Mouse (Mus musculus) neutrophil, adult 5-6 weeks (primary cell): Measurements from ENCODE around the gene 4921504E06Rik. TPM values are rescaled to one million over a fixed set of nuclear protein-coding genes. Genes with fewer than 3 reads are reported as not detected.

Source experiments
- ATAC-seq: fragments of 151-379, 151-347 bp; 2 replicates; pipeline ENCODE4 v1.8.0; 2017; ENCODE audit warnings: mild to moderate bottlenecking, moderate TSS enrichment; ENCODE audit not compliant: insufficient number of reproducible peaks, poor library complexity, low FRiP score, severe bottlenecking; ENCODE audit errors: extremely low read depth
- total RNA-seq: library from RNA; stranded (forward); fragments of 200-1000 nt; gene quantifications from 2 replicates; pipeline ENCODE4 v1.2.3, GENCODE M21; 2017

The 4921504E06Rik gene
- total RNA-seq = not detected in 2 replicates

DNA sequence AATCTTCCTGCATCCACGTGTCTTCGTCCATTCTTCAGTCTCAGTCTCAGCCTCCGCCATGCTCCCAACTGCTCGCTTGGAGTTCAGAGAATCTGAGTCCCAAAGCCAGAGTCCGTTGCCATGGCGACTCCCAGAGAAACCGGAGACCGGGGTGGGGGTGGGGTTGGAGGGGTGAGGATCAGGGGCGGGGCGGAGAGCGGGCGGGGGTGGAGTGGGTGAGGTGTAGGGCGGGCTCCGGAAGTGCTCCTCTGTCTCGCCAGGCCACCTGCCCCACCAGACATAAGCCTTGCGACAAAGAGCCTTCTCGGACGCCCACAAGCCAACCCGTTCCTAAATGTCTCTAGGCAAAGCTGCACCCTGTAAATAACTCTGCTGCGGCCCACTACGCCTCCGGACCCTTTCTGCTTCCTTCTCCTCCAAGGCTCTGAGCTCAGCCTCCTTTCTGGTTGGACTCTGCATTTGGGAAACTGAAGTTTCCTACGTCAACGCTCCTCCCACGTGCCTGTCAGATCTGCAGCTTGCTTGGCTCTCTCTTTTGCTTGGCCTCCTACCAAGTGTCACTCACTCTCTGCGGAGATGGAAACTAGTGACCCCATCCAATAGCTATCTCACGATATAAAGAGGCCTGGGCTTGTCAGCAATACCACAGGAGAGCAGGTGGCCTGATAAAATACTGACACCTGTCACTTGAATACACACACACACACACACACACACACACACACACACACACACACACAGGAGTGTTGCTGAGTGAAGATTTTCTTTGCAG is at the start of gene 4921504E06Rik:
Gene 4921504E06Rik (minus strand): TSS at position 94 of the 772 bp plus-strand sequence.
- peak; percentile 68 for ATAC-seq

DNA sequence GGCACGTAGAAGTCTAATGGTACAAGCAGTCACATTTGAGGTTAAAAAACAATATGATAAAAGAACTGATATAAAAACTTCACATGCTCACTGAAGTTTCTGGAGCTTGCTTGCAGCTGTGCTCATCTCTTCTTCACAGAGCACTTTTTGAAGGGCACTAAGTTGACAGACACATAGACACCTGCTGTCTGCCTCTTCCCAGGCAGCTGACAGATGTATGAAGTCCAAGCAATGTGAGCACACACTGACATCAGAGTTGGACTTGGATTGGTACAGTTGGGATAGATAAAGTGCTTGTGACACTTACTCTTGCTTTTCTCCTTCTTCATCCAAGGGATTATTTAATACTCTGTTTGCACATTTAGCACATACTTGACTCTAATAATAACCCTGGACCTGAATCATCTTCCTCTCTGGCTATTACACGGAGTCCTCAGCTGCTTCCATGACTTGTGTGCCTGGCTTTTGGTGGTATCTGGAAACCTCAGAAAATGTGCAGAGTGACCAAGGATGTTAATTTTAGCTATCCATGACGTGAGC is 47.7 kb upstream of the 4921504E06Rik start:
- ATAC-seq = no peak

DNA sequence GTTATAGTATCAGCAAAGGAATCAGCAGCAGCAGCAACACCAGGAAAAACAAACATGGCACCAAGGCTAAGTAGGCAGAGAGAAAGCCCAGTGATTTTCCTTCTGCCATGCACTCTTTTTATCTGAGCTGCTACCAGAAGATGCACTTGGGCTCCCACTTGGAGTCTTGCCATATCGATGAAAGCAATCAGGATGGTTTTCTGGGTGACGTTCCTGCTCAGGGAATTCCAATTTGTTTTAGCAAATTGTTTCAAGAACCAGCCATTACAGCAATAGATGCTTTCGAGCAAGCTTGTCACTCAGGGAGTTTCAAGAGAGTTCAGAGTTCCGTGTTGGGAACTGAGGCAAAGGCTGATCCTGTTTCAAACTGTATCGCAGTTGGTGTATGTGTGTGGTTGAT is 47.1 kb upstream of the 4921504E06Rik start:
- ATAC-seq = no peak

DNA sequence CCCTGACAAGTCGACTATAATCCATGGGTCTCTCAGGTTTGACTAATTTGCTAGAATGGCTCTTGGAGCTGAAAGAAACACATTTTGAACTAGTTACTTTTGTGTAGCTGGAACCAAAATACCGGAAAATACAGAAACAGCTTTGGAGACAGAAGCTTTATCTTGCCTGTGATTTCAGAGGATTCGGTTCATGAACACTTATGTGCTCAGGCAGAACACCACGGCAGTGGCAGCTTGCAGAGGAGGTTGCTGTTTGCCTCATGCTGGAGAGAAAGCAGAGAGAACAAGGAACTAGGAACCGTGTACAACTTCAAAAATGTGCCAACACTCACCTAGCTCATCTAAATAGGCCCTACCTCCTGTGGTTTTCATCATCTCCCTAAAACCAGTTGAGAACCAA is 46.1 kb upstream of the 4921504E06Rik start:
- ATAC-seq = no peak

DNA sequence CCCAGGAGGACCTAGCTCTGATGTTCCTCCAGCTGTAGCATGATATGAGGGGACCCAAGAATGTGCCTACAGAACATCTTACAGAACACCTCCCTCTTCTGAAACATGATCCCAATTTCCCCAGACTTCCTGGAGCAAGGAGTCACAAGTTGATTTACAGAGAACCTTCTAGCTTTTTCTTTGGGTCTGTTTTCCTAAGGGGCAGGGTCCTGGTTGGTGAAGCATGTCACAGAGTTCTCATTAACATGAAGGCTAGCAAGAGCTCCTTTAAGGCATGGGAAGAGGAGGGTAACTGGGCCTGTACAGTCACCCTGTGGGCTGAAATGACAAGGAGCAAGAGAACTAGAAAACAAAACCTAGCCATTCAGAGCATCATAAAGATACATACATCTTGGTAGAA is 43.3 kb upstream of the 4921504E06Rik start:
- ATAC-seq = no peak

DNA sequence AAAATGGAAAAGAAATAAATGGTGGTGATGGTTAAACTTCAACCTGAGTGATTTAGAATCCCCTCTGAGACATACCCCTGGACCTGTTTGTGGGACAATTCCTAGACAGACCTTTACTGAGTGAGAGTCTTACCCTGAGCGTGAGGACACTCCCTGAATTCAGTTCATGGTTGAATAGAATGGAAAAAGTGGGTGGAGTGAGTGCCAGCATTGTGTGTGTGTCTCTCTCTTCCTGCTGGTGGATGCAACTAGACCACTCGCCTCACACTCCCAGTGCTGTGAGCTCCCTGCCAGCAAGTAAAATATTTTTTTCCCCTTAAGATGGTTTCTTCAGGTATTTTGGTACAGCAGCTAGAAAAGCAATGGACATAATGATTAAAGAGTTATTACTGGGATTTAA is 42.7 kb upstream of the 4921504E06Rik start:
- ATAC-seq = no peak

DNA sequence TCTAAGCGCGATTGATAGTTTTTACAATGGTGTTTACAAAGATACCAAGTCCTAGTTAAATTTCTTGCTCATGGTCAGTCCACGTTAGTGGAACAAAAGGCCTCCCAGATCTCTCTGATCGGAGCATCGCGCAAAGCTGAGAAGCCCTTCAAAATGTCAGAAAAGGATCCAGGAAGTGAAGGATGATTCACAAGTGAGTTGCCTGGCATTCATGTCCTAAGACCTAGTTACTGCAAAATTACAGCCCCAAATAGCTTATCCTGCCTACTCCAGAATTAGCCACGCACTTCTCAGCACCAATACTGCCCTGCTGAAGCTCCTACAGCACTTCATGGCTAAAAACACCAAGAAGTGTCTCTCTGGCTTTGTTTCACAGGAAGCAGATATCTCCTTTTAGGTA is 41.1 kb upstream of the 4921504E06Rik start:
- no peak for ATAC-seq

DNA sequence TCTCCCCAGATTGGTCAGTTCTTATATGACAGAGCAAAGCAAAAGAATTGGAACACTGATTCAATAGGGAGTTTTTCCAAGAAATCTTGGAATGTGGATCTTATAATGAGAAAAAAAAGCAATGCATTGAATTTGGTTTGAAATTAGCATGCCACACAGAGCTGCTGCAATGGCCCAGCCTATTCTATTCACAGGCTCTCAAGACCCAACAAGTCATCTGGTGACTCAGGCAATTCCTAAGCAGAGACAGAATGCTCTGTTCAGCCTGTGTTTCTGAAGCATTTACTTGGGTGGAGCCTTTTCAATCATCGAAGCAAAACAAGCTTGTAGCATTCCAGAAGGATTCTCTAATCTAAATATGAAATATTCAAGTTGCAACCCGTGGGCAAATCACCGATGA is 26.1 kb upstream of the 4921504E06Rik start:
- no peak for ATAC-seq

DNA sequence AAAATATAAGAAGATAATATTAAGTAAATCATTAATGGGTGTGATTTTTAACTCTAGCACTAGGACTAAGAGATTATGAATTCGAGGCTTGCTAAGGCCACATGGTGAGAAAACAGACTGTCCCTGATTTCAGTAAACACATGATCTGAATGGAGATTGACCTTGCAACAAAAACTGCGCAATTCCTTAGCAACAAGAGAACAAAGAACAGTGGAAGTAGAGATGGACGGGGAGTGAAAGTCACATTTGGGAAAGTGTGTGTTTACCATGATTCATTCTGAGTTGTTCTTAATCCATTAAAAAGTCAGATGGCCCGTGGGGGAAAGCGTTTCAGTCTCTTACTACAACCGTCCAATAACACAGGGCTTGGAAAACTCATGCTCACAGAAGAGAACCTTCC is 25.5 kb upstream of the 4921504E06Rik start:
- ATAC-seq = no peak

DNA sequence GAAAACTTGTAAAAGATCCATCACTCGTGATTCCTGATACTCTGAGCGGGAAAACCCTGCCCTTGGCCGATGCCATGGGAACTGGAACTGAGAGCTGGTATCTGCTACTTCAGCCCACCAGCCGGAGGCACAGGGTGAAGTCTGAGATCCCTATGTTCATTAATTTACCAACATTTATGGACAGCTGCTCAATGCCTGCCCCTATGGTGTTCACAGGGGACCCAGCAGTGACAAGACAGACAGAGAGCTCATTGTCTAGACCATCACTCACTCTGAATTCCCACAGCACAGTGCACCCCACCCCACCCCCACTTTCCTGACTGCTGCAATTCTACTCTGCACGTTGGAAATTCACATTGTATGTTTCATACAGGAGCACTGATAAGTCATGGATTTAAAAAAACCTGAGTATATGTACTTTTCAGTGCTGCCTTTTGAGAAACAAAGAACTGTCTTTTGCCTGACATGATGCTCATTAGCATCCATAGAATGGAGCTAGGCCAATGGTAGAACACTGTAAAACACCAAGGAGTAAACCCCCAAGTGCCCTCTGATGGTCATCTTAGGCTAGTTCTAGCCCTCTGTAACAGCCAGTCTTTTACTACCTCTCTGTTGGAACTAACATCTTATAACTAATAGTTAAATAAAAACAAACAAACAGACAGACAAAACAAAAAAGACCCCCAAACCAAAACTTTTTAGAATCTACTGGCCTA is 8.6 kb upstream of the 4921504E06Rik start:
- ATAC-seq = no peak

DNA sequence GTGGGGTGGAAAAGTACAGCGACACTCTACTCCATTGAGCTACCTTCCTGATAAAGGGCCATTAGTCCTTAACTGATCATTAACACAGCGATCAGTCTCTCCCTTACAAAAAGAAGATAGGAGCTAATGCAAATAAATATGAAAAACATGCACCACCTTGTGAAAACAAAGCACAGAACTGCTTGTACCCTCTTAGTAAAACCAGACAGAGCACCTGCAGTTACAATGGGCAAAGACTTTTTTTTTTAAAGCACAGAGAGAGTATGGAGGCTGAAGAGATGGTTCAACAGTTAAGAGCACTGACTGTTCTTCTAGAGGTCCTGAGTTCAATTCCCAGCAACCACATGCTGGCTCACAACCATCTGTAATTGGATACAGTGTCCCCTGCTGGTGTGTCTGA is 6.9 kb upstream of the 4921504E06Rik start:
- no peak for ATAC-seq

DNA sequence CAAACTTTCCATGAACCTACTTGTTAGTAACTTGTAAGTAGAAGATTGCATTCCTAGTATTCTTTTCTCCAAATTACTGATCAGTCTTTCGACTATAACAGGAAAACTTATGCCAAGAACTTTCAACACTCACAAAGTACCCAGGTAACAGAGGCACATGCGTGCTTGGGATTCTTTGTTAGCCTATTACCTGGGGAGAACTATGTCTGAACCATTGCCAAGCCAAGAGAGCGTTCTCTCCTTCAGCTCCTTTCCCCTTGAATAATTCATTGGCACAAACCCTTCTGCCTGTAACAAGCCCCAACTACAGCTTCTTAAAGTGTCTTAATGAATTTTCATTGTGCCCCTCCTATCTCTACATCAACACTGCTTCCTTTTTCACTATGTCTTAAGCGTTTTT is 6.4 kb upstream of the 4921504E06Rik start:
- no peak for ATAC-seq

DNA sequence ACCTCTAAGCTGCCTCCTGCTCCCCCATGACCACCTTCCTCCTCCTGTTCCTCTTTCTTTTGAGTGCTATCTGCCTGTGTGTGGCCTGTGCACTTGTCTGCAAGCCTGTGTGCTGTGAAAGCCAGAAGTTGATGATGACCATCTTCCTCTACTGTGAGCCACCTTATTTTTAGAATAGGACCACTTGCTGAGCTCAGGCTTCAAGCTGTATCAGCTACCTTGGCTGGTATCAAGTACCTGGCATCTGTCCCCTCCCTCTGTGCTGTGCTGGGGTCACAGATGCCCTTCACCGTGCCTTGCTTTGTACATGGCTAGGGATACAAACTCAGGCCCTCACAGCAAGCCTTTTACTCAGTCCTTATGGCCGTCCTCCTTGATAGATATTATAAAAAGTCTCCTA is 2.3 kb downstream of the 4921504E06Rik start:
- no peak for ATAC-seq

DNA sequence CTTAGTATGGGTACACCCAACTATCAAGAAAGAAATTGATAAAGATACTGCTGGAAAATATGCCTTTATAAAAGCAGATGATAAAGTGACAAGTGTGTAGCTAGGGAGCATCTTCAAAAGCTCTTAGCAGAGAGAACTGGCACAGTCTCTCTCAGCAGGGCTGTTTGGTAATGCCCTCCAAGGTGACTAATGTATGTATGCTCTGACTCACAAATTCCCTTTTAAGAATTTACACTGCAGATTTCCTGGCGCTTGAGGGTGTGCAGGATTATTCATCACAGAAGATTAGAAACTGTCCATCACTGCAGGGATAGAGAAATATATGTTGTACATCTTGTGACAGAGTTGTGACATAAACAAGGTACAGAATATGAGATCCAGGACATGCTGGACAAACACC is 12.8 kb downstream of the 4921504E06Rik start:
- ATAC-seq = no peak

DNA sequence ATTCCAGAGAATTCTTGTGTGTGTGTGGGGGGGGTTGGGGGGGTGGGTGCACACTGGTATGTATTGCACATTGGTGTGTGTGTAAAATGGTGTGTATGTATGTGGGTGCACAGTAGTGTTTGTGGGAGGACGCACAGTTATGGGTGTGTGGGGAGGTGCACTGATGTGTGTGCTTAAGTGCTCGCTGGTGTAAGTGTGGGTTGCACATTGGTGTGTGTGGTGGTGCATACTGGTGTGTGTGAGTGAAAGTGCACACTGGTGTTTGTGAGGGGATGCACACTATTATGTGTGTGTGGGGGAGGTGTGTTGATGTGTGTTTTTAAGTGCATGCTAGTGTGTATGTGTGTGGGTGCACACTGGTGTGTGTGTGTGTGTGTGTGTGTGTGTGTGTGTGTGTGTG is 24.3 kb downstream of the 4921504E06Rik start:
- no peak for ATAC-seq

DNA sequence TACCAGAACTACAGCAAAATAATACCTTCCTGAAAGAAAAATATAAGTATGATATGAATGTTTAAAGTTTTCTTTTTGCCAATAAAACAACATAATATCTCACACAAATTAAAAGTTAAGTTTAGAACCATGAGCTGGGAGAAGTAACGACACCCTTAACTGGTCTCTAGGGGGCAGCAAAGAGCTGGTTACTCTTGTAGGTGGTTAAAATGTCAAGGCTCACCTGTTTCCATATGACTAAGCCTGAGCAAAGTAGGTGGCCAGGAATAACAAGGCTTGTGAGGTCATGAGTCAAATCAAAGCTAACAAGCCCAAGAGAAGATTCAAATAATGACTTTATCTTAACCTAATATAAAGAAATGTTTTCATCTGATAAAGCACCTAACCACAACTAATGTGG is 24.9 kb downstream of the 4921504E06Rik start:
- peak; percentile 95 for ATAC-seq

DNA sequence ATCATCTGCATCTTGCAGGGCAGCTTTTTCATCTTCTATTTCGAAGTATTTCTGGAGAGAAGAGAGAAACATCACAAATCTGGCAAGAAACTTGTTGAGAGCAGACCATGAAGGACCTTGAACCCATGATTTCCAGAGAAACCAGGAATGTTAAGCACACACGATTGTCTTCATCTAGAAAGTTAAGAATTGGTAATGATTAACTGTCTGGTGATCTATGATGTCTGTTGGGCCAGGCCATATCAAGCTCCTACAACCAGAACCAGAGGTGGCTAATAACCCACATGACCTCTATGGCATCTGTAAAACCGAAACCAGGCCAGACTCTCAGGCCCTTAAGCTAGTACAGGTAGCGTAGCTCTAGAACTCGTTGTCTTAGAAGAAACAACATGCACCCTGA is 29.6 kb downstream of the 4921504E06Rik start:
- no peak for ATAC-seq

DNA sequence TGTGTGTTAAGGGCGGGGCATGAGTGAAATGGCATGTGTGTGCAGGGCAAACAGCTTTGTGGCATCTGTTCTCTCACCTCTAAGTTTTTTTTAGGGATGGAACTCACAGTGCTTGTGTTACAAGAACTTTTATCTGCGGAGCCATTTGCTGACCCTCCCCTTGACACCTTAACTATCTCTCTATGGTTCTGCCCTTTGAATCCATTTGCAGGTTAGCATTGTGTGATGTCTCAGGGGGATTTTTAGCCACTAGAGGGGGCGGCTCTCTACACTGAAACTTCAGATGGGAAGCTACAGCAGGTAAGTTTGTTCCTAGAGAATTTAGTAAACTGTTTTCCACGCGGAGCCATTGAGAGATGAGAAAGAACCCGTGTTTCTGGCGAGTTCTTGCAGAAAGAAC is 32.1 kb downstream of the 4921504E06Rik start:
- ATAC-seq = no peak

DNA sequence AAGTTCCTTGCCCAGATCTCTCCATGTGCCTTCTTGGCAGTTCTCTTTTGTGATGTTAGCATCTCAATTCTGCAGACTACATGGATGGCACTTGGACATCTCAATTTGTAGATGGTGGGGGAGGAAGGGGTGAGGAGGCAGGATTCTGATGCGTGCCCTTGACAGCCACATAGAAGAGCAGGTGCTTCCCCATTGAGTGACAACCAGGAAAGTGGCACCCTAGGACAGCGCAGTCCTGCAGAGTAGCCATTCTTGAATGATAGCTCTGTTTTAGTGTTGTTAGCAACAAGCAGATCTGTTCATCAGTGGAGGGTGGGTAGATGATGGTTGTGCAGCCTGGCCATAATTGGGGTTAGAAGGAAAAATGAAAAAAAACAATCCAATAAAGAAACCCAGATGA is 33.1 kb downstream of the 4921504E06Rik start:
- ATAC-seq = no peak

DNA sequence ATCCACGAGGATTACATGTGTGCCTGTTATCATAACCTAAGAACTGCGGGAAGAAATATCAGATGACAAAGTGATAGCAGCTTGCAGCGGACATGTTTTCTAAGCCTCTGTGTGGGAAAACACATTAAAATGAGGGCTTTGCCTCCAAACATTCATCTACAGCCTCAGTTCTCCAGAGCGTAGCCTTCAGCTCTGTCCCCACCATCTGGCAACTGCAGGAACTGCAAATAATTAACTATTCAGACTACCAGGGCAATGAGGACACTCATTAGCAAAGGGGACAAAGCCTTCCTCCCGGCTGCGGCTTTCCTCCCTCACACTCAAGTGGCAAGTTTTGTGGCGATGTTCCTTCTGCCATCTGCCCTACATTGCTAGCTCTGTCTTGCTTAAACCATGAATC is 33.9 kb downstream of the 4921504E06Rik start:
- peak; percentile 84 for ATAC-seq
